Mouse (Mus musculus): ENCODE results near the gene Idh1. TPM values are rescaled to one million over a fixed set of nuclear protein-coding genes. Genes with fewer than 3 reads are reported as not detected.

Idh1 gene
- polyA plus RNA-seq, 1 experiment = 130 TPM

- Histone ChIP-seq H3K27ac (ENCODE audit: insufficient read depth, low read length) (no peak overlapping the region; the same call in 1 of the 2 replicates), H3K4me1 (ENCODE audit: control insufficient read depth, insufficient read depth, low read length) (no peaks in the 10 kb centered on the region), H3K4me3 (ENCODE audit: low read depth, low read length) (no peak overlapping the region), H3K27me3 (ENCODE audit: control insufficient read depth, insufficient read depth, low read length, poor library complexity, severe bottlenecking) (no peaks in the 10 kb centered on the region), H3K9me3 (replicated peaks; ENCODE audit: control insufficient read depth, insufficient read depth, low read length, poor library complexity, severe bottlenecking) (no peaks in the 10 kb centered on the region; the same call in 1 of the 2 replicates), H3K36me3 (ENCODE audit: control insufficient read depth, insufficient read depth, low read length, poor library complexity, severe bottlenecking) (no peaks in the 10 kb centered on the region), H3K9ac (ENCODE audit: low read depth, poor library complexity, severe bottlenecking) (peak overlapping the region; percentile 64)
- TF ChIP-seq POLR2A (IDR thresholded peaks at IDR 0.05; ENCODE audit: insufficient read depth, low read length) (no peak), CTCF (IDR thresholded peaks at IDR 0.05; ENCODE audit: low read depth, low read length) (peak; percentile 5)
Observed at GRCm38 (mm10) chr1:65179634-65180249, 6.6 kb downstream of the Idh1 start.

- peak; percentile 83 for TF ChIP-seq CTCF (IDR thresholded peaks at IDR 0.05; ENCODE audit: low read depth, low read length)
- peak; percentile 82 for TF ChIP-seq POLR2A (IDR thresholded peaks at IDR 0.05; ENCODE audit: insufficient read depth, low read length)
- peak; percentile 70 for TF ChIP-seq EP300 (IDR thresholded peaks at IDR 0.05; ENCODE audit: insufficient read depth, low read depth, low read length)
- peak overlapping the region; percentile 78 for H3K27ac ChIP-seq (ENCODE audit: insufficient read depth, low read length)
- no peaks in the 10 kb centered on the region for H3K36me3 ChIP-seq (ENCODE audit: control insufficient read depth, insufficient read depth, low read length, poor library complexity, severe bottlenecking)
- H3K27me3 ChIP-seq (ENCODE audit: control insufficient read depth, insufficient read depth, low read length, poor library complexity, severe bottlenecking) = no peaks in the 10 kb centered on the region
- peak overlapping the region; percentile 64 for H3K9ac ChIP-seq (ENCODE audit: low read depth, poor library complexity, severe bottlenecking)
- H3K9me3 ChIP-seq (replicated peaks; ENCODE audit: control insufficient read depth, insufficient read depth, low read length, poor library complexity, severe bottlenecking) = no peaks in the 10 kb centered on the region; the same call in 1 of the 2 replicates
- H3K4me1 ChIP-seq (ENCODE audit: control insufficient read depth, insufficient read depth, low read length) = no peaks in the 10 kb centered on the region
- H3K4me3 ChIP-seq (ENCODE audit: low read depth, low read length) = peak overlapping the region; percentile 92
Observed at GRCm38 (mm10) chr1:65178902-65179432, 7.3 kb downstream of the Idh1 start.

- no peaks in the 10 kb centered on the region for H3K4me1 ChIP-seq (ENCODE audit: control insufficient read depth, insufficient read depth, low read length)
- H3K36me3 ChIP-seq (ENCODE audit: control insufficient read depth, insufficient read depth, low read length, poor library complexity, severe bottlenecking) = no peaks in the 10 kb centered on the region
- H3K9ac ChIP-seq (ENCODE audit: low read depth, poor library complexity, severe bottlenecking) = peak overlapping the region; percentile 63
- H3K4me3 ChIP-seq (ENCODE audit: low read depth, low read length) = peak overlapping the region; percentile 92
- no peaks in the 10 kb centered on the region for H3K27me3 ChIP-seq (ENCODE audit: control insufficient read depth, insufficient read depth, low read length, poor library complexity, severe bottlenecking)
- TF ChIP-seq EP300 (IDR thresholded peaks at IDR 0.05; ENCODE audit: insufficient read depth, low read depth, low read length) = 0 out of 2 replicates have a peak, but pooled peaks have one; percentile 19
- peak; percentile 79 for TF ChIP-seq CTCF (IDR thresholded peaks at IDR 0.05; ENCODE audit: low read depth, low read length)
- TF ChIP-seq POLR2A (IDR thresholded peaks at IDR 0.05; ENCODE audit: insufficient read depth, low read length) = peak; percentile 24
- H3K27ac ChIP-seq (ENCODE audit: insufficient read depth, low read length) = peak overlapping the region; percentile 78
- no peaks in the 10 kb centered on the region; the same call in 1 of the 2 replicates for H3K9me3 ChIP-seq (replicated peaks; ENCODE audit: control insufficient read depth, insufficient read depth, low read length, poor library complexity, severe bottlenecking)
Observed at GRCm38 (mm10) chr1:65178126-65178901, 8.0 kb downstream of the Idh1 start.

- Histone ChIP-seq H3K27ac (ENCODE audit: insufficient read depth, low read length) (no peak overlapping the region), H3K36me3 (ENCODE audit: control insufficient read depth, insufficient read depth, low read length, poor library complexity, severe bottlenecking) (no peaks in the 10 kb centered on the region; the same call in 1 of the 2 replicates), H3K9me3 (replicated peaks; ENCODE audit: control insufficient read depth, insufficient read depth, low read length, poor library complexity, severe bottlenecking) (no peaks in the 10 kb centered on the region; the same call in 1 of the 2 replicates), H3K4me1 (ENCODE audit: control insufficient read depth, insufficient read depth, low read length) (peaks cover 2% of the 10 kb centered on the region), H3K9ac (ENCODE audit: low read depth, poor library complexity, severe bottlenecking) (peak overlapping the region; percentile 29; the same call in 1 of the 2 replicates), H3K4me3 (ENCODE audit: low read depth, low read length) (no peak overlapping the region), H3K27me3 (ENCODE audit: control insufficient read depth, insufficient read depth, low read length, poor library complexity, severe bottlenecking) (no peaks in the 10 kb centered on the region)
- no peak for TF ChIP-seq CTCF (IDR thresholded peaks at IDR 0.05; ENCODE audit: low read depth, low read length)
Observed at GRCm38 (mm10) chr1:65177452-65177851, 8.8 kb downstream of the Idh1 start.

- peaks cover 2% of the 10 kb centered on the region for H3K4me1 ChIP-seq (ENCODE audit: control insufficient read depth, insufficient read depth, low read length)
- H3K36me3 ChIP-seq (ENCODE audit: control insufficient read depth, insufficient read depth, low read length, poor library complexity, severe bottlenecking) = no peaks in the 10 kb centered on the region; the same call in 1 of the 2 replicates
- no peak overlapping the region for H3K27ac ChIP-seq (ENCODE audit: insufficient read depth, low read length)
- no peaks in the 10 kb centered on the region for H3K27me3 ChIP-seq (ENCODE audit: control insufficient read depth, insufficient read depth, low read length, poor library complexity, severe bottlenecking)
- H3K9me3 ChIP-seq (replicated peaks; ENCODE audit: control insufficient read depth, insufficient read depth, low read length, poor library complexity, severe bottlenecking) = no peaks in the 10 kb centered on the region; the same call in 1 of the 2 replicates
- TF ChIP-seq CTCF (IDR thresholded peaks at IDR 0.05; ENCODE audit: low read depth, low read length) (no peak), EP300 (IDR thresholded peaks at IDR 0.05; ENCODE audit: insufficient read depth, low read depth, low read length) (no peak), POLR2A (IDR thresholded peaks at IDR 0.05; ENCODE audit: insufficient read depth, low read length) (no peak)
- H3K4me3 ChIP-seq (ENCODE audit: low read depth, low read length) = no peak overlapping the region
- H3K9ac ChIP-seq (ENCODE audit: low read depth, poor library complexity, severe bottlenecking) = no peak overlapping the region
Observed at GRCm38 (mm10) chr1:65176912-65177311, 9.4 kb downstream of the Idh1 start.

All from ES-Bruce4 (cell line).